Mouse (Mus musculus): ENCODE results near the gene Eif3f.

- TF ChIP-seq CTCF (IDR thresholded peaks at IDR 0.05; ENCODE audit: low read depth), result no peak
- TF ChIP-seq EP300 (optimal IDR thresholded peaks at IDR 0.05), result no peak
These were observed 39.9 kb upstream of the Eif3f start, which contains the start of gene Olfr519 for GRCm38 (mm10) chr7:108894320-108894719.

Measured in stomach, postnatal 0 days (tissue).